Mouse (Mus musculus): ENCODE data around the gene Fam13a.
A peak's percentile ranks its signal among the peaks of the same experiment; 100 is the strongest.

The Fam13a gene

GRCm38 (mm10) chr6:58937726-58938125 lies 86.6 kb downstream of the Fam13a start:
- no peak for DNase-seq (ENCODE audit: extremely low spot score, low read depth, low spot score)

- no peak for DNase-seq (ENCODE audit: extremely low spot score, low read depth, low spot score)
Observed at GRCm38 (mm10) chr6:58934144-58934543, 90.2 kb downstream of the Fam13a start.

GRCm38 (mm10) chr6:58933189-58933913 lies 91.0 kb downstream of the Fam13a start:
- peak; percentile 64 for DNase-seq (ENCODE audit: extremely low spot score, low read depth, low spot score)

- no peak for DNase-seq (ENCODE audit: extremely low spot score, low read depth, low spot score)
Observed at GRCm38 (mm10) chr6:58932515-58933188, 91.7 kb downstream of the Fam13a start.

- no peak for DNase-seq (ENCODE audit: extremely low spot score, low read depth, low spot score)
Observed at GRCm38 (mm10) chr6:58931149-58931548, 93.2 kb downstream of the Fam13a start.

- no peak for DNase-seq (ENCODE audit: extremely low spot score, low read depth, low spot score)
Observed at GRCm38 (mm10) chr6:58929911-58930431, 94.4 kb downstream of the Fam13a start.

- DNase-seq (ENCODE audit: extremely low spot score, low read depth, low spot score): no peak
Observed at GRCm38 (mm10) chr6:58927881-58928280, 96.5 kb downstream of the Fam13a start.

- DNase-seq (ENCODE audit: extremely low spot score, low read depth, low spot score): no peak
Observed at GRCm38 (mm10) chr6:58922511-58922910, 101.8 kb downstream of the Fam13a start.

GRCm38 (mm10) chr6:58921623-58922022 lies 102.7 kb downstream of the Fam13a start:
- DNase-seq (ENCODE audit: extremely low spot score, low read depth, low spot score): no peak

- no peak for DNase-seq (ENCODE audit: extremely low spot score, low read depth, low spot score)
Observed at GRCm38 (mm10) chr6:58920735-58921134, 103.6 kb downstream of the Fam13a start.

GRCm38 (mm10) chr6:58916498-58916897 lies 107.9 kb downstream of the Fam13a start:
- no peak for DNase-seq (ENCODE audit: extremely low spot score, low read depth, low spot score)

GRCm38 (mm10) chr6:58913971-58914370 lies 110.4 kb downstream of the Fam13a start:
- DNase-seq (ENCODE audit: extremely low spot score, low read depth, low spot score): no peak

- no peak for DNase-seq (ENCODE audit: extremely low spot score, low read depth, low spot score)
Observed at GRCm38 (mm10) chr6:58913551-58913950, 110.8 kb downstream of the Fam13a start.

GRCm38 (mm10) chr6:58912842-58913241 lies 111.5 kb downstream of the Fam13a start:
- no peak for DNase-seq (ENCODE audit: extremely low spot score, low read depth, low spot score)

- DNase-seq (ENCODE audit: extremely low spot score, low read depth, low spot score): no peak
Observed at GRCm38 (mm10) chr6:58907791-58908190, 116.6 kb downstream of the Fam13a start.

GRCm38 (mm10) chr6:58907336-58907735 lies 117.0 kb downstream of the Fam13a start:
- DNase-seq (ENCODE audit: extremely low spot score, low read depth, low spot score): no peak

GRCm38 (mm10) chr6:58906852-58907261 lies 117.5 kb downstream of the Fam13a start, which contains the start of gene Nap1l5:
Gene Nap1l5, minus strand, starts transcription at chr6:58907076.
- no peak for DNase-seq (ENCODE audit: extremely low spot score, low read depth, low spot score)

- DNase-seq (ENCODE audit: extremely low spot score, low read depth, low spot score): no peak
Observed at GRCm38 (mm10) chr6:58904551-58904950, 119.8 kb downstream of the Fam13a start.

- no peak for DNase-seq (ENCODE audit: extremely low spot score, low read depth, low spot score)
Observed at GRCm38 (mm10) chr6:58903171-58903570, 121.2 kb downstream of the Fam13a start.

GRCm38 (mm10) chr6:58900536-58900935 lies 123.8 kb downstream of the Fam13a start:
- DNase-seq (ENCODE audit: extremely low spot score, low read depth, low spot score): no peak

- no peak for DNase-seq (ENCODE audit: extremely low spot score, low read depth, low spot score)
Observed at GRCm38 (mm10) chr6:58899076-58899475, 125.3 kb downstream of the Fam13a start.

- DNase-seq (ENCODE audit: extremely low spot score, low read depth, low spot score): no peak
Observed at GRCm38 (mm10) chr6:58896648-58897047, 127.7 kb downstream of the Fam13a start.
